Mouse (Mus musculus) megakaryocyte progenitor cell, adult 5-6 weeks (primary cell): ENCODE data around the gene St3gal4. TPM values are rescaled to one million over a fixed set of nuclear protein-coding genes. Genes with fewer than 3 reads are reported as not detected.

Experiments used
- ATAC-seq: replicated peaks from 2 replicates; pipeline ENCODE4 v1.8.0; 2016; ENCODE audit warnings: mild to moderate bottlenecking, moderate TSS enrichment, inconsistent platforms; ENCODE audit not compliant: poor library complexity
- total RNA-seq, 2 experiments: library from RNA; stranded (forward) in 1 of 2; stranded (reverse) in 1 of 2; fragments of 157-497, 149-512 nt in 1 of 2; fragments of 200-1000 nt in 1 of 2; gene quantifications; 2 replicates each; pipeline versions ENCODE4 v1.2.3 to v1.2.4; 2015 to 2017

St3gal4 gene
- total RNA-seq, 2 experiments from 2014 or later = 34.6 to 38.1 TPM

DNA sequence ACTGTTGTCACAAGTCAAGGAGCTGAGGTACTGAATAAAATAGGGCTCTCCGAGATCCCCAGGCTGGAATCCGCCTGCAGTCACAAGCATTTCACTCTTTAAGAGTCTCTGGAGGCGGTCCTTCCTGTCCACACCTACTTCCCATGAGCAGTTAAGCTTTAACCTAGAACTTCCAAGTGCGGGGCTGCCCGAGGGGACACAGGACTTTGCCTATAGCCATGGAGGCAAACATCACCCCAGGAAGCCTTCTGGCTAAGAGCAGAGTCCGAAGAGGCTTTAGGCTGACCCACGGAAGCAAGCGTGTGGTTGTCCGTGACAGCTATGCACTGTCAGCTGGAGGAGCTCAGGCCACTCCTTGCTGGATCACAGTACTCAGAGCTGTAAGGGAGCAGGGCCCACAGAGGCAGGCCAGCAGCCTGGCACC is 9.9 kb upstream of the St3gal4 start:
- no peak for ATAC-seq

DNA sequence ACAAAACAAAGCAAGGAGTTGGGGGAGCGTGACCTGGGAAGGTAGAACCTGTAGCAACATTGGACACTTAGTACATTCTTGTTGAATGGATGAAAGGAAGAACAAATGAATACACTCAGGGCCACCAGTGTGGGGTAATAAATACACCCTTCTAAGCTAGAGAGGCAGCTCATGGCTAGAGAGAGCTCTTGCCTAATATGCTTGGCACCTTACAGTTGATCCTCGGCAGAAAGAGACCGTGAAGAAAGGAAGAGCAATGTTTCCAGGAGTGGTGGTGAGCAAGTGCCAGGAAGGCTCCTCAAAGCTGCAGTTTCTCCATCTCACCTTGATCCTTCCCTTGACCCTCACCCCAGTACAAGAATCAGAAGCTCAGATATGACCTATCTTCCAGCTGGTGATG is 9.5 kb upstream of the St3gal4 start:
- no peak for ATAC-seq

DNA sequence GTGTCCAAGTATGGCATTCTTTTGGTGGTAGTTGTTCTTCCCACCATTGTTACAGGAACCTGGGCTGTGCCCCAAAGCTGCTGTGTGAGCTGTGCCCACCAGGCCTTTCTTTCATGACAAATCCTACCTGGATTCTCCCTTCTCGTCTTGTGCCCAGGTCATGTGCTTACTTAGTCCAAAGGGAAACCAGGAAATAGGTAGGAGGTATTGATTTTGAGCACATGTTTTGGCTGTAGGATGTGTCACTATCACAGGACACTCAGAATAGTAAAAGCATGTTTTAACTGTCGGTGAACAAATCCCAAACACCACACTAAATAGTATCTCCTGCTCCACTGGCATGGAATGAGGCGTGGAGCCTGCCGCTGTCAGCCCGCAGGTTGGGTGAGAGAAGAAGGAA is 8.5 kb upstream of the St3gal4 start:
- no peak for ATAC-seq

DNA sequence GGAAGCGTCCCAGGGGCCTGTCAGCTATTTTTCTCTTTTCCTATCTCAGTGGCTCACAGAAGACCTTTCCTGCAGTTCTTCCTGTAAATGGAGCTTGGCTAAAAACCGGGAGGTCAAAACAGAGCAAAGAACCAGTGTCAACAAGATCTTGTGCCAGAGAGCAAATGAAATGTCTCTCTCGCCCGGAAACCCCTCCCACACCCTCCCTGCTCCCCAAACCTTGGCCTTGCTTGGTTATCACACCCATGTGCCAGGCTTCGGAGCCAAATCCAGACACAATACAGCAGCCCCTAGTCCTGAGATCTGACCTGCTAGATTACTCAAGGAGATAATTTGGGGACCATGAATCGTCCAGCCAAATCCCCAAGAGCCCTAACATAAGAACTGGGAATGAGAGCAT is 8.1 kb upstream of the St3gal4 start:
- ATAC-seq = no peak

DNA sequence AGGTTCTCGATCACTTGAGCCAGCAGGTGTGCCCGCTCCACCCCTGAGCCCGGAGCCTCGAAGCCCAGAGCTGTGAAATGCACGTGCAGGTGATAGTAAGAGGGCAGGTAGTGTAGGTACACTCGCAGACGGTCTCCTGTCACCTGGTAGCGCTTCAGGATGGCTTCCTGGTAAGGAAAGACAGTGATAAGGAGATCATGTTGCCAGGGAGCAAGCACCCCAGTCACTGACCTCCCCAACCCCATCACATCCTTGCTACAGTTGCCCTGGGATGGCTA is 5.5 kb upstream of the St3gal4 start:
- no peak for ATAC-seq

DNA sequence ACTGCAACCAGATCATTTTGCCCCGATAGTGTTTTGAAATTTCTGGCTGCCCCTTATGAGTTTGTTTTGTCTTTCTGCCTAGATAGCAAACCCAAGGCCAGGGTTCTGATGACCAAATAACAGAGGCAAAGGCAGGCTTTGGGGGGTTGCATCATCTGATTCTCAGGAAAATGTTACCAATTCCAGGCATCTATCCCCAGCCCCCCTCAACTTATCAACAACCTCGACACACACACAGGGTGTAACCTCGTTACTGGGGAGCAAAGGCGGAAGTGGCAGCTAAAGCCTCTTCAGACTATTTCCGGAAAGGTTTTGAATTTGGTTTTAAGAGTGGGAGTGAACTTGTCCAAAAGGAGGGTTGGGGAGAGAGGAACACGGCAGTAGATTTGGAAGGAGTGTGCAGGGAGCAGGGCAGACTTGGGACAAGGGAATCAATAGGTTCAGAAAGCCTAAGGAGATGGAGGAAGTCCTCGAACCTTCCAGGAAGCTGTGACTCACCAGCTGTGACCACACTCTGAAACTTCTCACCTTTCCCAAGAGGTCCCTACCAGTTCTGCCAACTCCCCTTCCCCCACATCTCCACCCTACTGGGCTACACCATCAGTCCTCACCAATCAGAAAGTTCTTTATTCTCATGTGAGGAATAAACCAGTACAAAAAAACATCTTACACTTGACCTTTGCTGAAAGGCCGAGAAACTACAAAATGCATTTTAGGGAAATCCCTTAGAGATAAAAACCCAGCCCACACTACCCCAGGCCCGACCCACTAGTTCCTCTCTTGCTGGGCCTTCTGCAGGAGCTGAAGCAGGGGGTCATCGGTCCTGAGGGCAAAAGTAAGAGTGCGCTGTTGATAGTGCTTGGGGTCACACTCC is 5.0 kb upstream of the St3gal4 start:
- ATAC-seq = peak; percentile 46

DNA sequence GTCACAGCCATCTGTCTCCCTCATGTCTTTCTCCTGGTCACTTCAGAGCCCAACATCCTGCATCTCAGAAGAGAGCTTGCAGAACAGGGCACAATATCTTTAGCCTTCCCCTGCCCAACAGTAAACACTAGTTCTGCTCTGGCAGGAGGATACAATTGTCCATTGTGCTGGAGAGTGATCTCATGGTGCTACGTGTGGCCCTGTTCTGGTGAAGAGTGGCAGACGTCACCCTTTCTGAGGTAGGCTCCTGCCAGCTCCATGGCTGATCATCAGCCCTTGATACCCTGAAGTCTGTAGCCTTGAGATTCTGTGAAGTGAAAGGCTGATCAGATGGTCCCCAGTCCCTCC is 4.4 kb upstream of the St3gal4 start:
- peak; percentile 18 for ATAC-seq

DNA sequence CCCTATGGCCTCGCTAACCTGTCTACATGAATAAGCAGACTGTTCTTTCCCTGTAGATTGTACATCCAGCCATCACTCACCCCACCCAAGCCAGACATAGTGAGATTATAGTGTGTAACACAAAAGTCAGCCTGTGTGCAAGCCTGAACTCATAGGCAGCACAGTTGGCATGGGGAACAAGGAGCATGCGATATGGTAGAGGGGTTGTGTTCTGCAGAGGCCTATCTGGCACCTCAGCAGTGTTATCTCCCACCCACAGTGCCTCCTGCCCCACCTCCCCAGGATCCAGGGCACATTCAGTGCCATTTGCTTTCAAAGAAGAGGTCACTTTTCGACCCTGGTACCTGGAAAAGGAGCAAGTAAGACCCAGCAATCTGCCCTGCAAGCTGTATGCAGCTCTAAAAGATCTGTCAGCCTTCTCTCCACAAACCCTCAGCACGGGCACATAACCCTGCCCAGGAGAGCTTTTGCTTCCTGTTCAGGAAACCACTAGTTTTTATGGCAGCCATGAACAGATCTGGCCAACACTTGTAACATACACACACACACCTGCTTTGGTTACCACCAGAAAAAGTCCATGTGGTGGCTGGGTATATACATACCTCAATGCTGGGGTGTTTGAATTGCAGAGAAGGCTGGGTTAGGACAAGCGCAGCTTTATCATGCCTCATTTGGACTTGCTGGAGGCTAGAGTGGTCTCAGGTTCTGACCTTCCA is 3.6 kb upstream of the St3gal4 start:
- peak; percentile 68 for ATAC-seq

DNA sequence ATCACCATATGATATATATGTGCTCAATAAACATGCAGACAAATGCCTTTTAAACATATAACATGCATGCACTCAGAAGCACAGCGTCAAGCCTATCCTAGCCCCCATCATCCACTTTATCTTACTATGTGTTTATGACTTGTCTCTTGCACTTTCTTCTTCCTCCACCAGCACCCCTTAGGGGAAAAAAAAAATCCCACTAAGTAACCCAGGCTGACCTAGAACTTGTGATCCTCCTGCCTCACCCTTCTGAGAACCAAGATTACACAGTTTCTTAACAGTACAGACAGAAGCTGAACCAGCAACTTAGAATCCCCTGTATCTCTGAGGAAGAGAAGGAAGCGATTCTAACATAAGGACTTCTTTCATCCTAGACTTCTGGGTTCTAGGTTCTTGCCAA is 505 bp downstream of the St3gal4 start:
- no peak for ATAC-seq

DNA sequence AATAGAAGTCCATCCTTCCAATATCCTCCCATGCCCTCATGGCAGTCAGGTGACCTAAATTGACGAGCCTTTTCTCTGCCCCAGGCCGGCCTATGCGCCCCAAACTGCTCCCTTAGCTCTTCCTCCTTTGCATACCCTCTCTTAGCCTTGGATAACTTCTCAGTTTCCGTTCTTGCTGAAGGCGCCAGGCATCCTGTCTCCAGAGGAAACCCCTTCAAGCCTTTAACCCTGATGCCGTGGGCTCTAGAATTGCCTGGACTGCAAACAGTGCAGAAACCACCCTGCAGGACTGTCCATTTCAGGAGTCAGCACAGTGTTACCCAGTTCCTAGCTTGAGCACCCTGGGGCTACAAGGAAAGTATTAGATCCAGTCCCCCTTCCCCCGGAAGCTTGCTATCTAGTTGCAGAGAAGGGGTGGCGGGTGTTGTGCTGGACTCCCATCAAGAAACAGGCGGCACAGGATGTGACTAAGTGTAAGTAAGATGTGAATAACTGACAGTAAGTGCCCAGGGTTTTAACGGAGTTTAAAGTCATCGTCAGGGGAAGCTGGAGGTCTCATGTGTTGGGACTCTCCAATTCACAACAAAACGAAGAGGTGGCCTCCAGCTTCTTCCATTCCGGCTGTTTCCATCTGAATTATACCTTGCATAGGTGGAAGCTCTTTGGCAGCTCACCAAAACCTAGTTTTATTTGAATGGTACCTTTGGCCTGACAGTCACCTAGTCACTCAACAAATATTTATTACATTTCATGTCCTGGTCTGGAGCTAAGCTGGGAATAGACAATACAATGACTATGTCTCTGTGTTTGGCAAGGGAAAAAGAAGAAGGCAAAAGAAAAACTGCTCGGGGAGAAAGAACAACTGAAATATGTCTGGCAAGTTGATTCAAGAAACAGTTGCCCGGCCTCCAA is 1.4 kb downstream of the St3gal4 start:
- ATAC-seq = peak; percentile 26

DNA sequence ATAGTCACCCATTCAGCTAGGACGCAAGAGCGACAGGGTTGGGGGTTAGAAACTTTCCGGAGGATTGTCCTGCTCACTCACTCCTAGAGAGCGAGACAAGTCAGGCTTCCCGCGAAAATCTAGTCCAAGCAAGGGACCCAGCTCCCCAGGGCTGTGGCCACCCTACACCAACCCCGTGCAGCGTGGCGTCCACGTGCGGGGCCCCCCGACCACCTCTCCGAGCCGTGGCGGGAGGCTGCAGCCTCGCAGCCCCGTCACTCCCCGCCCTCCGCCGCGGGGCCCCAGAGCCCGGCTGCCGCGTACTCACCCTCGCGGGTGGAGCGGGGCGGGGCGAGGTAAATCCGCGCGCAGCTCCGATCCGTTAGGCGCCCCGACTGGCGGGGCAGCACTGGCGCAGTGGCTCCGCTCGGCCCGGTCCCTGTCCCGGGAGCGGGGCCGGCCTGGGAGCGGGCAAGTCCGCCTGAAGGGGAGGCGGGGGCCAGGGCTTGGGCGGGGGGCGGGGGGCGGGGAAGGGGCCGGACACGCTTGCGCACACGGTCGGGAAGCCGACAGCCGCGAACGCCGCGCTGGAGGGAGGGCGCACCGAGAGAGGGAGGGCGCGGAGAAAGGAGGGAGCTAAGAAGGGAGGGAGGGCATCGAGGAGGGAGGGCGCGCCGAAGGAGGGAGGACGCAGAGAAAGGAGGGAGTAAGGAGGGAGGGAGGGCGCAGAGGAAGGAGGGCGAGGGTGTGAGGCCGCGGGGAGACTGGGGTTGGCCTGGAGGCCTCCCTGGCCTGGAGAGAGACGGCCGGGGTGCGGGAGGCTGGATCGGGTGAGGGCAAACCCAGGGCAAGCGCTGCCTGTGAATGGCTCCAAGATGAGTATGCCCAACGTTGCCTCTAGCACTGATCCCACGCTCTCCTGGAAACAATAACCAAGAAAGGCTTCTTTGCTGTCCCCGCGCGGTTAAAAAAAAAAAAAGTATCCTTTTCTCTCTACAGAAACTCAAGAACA is 2.4 kb downstream of the St3gal4 start:
- peak; percentile 82 for ATAC-seq

DNA sequence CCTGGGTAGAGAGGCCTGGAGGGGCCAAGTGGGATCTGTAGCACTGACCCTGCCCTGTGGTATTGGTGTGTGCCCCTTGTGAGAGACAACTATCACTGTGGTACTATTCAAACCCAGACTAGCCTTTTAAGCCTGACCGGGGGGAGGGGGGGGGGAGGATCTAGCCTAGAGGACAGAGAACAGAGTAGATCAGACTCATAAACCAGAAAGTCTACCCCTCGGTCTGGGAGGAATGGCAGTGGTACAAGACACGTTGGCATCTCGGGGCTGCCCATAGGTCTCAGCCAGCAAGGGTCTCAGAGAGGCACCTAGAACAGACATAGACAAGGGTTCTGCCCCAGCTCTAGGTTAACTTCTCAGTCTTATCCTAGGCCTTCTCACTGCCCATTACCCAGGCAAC is 3.3 kb downstream of the St3gal4 start:
- no peak for ATAC-seq

DNA sequence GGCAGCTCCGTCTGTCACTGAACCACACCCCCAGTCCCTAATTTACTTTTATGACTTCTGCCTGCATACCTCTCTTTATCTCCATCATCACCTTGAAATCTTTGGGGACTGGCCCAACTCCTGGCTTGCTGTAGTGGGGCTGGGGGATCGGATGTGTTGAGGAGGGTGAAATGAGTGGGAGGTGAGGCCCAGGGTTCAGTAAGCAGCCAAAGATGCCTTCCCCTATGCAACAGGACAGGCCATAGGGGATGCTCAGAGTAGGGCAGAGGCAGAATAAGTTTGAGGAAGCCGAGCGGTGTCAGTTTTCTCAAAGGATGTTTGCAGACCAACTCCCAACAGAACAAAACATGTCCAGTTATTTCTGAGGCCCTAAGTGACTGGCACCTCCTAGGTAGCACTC is 3.8 kb downstream of the St3gal4 start:
- no peak for ATAC-seq

DNA sequence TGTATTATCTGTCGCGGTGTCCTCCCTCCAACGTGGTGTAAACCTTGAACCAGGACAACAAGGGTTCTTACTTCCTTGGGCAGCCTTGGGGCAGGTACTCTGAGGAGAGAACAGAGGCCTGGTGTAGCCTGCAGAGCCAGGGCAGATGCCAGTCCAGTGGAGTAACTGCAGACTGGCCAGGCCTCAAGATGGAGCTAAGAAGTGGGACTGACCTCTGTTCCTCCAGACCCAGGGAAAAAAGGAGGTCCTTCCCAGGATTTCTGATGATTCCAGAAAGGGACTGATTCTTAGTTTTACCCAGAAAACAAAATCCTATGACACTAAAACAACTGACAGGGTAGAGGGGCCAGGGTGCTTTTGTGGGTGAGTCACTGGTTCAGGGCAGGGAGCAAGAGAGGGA is 4.8 kb downstream of the St3gal4 start:
- ATAC-seq = no peak

DNA sequence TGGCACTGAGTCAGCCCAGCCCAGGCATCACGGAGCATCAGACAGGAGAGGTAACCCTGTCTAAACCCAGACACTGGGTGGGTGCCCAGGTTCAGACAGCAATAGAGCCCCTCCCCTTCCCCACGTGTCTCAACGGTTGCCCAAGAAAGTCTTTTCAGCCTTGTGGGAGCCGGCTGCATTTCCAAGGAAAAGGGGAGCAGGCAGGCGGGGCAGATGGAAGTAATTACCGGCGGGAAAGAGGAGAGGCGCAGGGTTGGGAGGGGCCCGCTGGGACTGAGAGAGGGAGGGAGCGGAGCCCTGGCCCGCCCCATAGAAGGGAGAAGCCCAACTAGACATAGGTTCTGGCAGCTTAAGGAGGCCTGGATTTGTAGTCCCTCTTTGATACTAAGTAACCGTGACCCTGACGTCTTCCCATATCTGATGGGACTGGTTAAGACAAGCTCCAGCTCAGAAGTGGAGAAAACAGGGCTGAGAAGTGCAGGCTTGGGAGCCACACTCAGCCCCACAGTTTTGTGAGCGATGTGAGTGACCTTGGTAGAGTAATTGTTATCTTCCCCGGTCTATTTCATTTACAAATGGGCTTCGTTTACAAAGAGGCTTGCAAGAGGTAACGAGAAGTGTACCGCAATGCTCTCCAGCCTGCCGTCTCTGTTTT is 7.0 kb downstream of the St3gal4 start:
- ATAC-seq = no peak

DNA sequence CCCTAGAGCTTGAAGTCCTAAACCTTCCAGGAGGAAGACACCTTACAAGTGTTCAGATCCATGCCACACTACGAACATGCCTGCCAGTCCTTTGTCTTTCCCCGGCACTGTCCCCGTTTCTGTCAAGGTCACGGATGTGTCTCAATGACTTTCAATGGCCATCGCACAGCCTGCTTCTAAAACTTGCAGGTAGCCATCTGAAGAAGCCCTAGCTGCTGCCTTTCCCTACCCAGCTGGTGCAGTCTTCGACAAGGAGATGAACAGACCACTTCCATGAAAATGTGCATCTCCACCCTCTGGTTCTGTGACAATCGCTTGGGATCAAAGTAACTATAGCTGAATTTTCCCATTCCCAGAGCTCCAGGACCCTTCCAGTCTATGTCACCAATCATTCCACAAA is 7.6 kb downstream of the St3gal4 start:
- ATAC-seq = no peak

DNA sequence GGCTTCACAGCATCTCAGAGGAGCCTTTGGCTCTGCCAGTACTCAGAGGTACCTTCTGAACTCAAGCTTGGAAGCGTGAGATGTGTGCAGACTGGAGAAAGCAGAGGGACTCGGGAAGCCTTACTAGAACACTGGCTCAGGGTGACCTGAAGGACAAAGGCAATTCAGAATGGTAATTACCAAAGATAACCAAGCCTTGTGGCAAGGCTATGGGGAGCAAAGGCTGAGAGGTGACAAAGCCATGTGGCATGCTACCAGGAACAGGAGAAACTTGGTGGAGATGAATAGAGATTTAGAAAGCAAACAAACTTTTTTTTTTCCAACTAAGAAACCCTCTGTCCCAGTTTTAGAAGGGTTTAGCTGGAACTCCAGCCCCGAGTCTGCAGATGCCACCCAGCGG is 8.5 kb downstream of the St3gal4 start:
- no peak for ATAC-seq

DNA sequence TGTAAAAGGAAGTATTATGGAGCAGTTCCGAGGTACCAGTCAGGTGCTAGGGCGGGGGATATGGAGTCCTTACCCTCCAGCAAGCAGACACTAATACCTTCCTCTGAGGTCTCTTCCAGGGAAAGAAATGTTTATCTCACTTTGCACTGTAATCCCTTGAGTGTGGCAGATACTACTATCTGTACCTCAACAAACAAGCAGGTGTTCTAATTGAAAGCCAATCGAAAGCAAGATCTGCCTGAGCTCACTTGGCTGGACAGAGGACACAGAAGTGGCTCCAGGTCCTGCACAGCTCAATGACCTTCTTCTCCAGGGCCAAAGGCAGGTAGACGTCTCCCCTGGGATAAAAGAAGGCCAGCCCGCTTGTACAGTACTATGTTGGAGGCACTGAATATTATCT is 9.0 kb downstream of the St3gal4 start:
- ATAC-seq = no peak

DNA sequence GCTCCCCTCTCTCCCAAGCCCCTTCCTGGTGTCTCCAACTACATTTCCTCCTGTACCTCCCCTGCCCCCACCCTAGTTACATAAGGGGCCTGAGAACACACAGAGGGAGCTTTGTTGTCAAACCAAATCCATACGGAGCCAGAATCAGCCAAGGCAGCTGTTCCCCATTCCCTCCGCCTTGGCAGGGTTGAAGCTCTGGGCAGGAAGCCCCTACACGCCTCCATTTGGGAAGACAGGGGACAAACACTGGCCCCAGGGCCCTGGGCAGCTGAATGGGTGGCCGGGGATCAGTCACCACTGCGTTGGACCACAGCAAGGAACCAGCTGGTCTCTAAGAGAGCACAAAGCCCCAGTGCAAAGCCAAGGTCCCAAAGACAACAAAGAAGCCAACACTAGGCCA is 10.2 kb downstream of the St3gal4 start:
- ATAC-seq = no peak

DNA sequence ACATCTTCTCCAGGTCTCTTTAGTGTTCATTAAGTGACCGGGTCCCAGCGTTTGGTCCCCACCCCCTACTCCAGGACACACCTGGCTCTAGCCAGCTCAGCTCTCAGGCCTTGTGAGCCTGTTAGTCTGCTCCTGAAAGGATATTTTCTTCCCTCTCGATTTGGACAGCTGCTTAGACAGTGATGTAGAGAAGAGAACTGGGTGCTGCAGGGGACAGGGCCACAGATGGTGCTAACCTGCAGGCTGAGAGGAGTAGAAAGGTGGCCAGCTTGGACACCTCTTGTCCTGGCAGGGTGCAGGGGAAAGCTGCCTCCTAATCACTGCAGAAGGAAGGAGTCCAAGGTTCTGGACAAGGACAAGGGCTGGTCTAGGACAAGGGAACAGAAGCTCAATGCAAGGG is 11.0 kb downstream of the St3gal4 start:
- ATAC-seq = no peak
